Mouse (Mus musculus): Measurements from ENCODE around the gene Casp6. TPM values are rescaled to one million over a fixed set of nuclear protein-coding genes. Genes with fewer than 3 reads are reported as not detected.

The Casp6 gene
- polyA plus RNA-seq (2015; fragmentation: Nextera tagmentation; extraction: Ambion mirVana) = 132 and 135 TPM in 2 replicates

- ATAC-seq = peak; percentile 93
These were observed at the start of gene Casp6 for GRCm38 (mm10) chr3:129901271-129901809. Gene Casp6, plus strand, starts transcription at chr3:129901425.

GRCm38 (mm10) chr3:129862592-129862991 lies 38.6 kb upstream of the Casp6 start:
- TF ChIP-seq CTCF (IDR thresholded peaks at IDR 0.05; ENCODE audit: low read depth) = no peak
- no peak overlapping the region for H3K4me2 ChIP-seq (replicated peaks; ENCODE audit: low read depth)
- no peak overlapping the region for H3K4me3 ChIP-seq (ENCODE audit: low read depth, low read length)
- H3K4me1 ChIP-seq (replicated peaks; ENCODE audit: control insufficient read depth, insufficient read depth, low read length) = no peaks in the 10 kb centered on the region
- 0 out of 2 replicates have a peak, but pooled peaks cover 5% of the 10 kb centered on the region for H3K36me3 ChIP-seq (ENCODE audit: control insufficient read depth, insufficient read depth)
- ATAC-seq = no peak
- no peak overlapping the region for H3K9ac ChIP-seq (ENCODE audit: low read depth, low read length)
- 0 out of 2 replicates have a peak, but pooled peaks cover 3% of the 10 kb centered on the region for H3K9me3 ChIP-seq (ENCODE audit: control insufficient read depth)
- H3K27ac ChIP-seq (ENCODE audit: low read depth, low read length) = no peak overlapping the region
- 69% methylated on average over 2 of the region's 2 CpGs for WGBS
- H3K27me3 ChIP-seq (replicated peaks; ENCODE audit: control insufficient read depth, insufficient read depth, low read length) = no peaks in the 10 kb centered on the region

More at GRCm38 (mm10) chr3:129901271-129901809, at the start of gene Casp6:
- Histone ChIP-seq H3K4me1 (replicated peaks; ENCODE audit: control insufficient read depth, insufficient read depth, low read length) (peaks cover 10% of the 10 kb centered on the region), H3K9me3 (ENCODE audit: control insufficient read depth) (no peaks in the 10 kb centered on the region), H3K9ac (ENCODE audit: low read depth, low read length) (peak within 1 kb of the TSS; percentile 64), H3K27me3 (replicated peaks; ENCODE audit: control insufficient read depth, insufficient read depth, low read length) (no peaks in the 10 kb centered on the region), H3K4me3 (ENCODE audit: low read depth, low read length) (peak within 1 kb of the TSS; percentile 70), H3K4me2 (replicated peaks; ENCODE audit: low read depth) (peak within 1 kb of the TSS; percentile 81), H3K27ac (ENCODE audit: low read depth, low read length) (peak within 1 kb of the TSS; percentile 73), H3K36me3 (ENCODE audit: control insufficient read depth, insufficient read depth) (peaks cover 9% of the 10 kb centered on the region; the same call in 1 of the 2 replicates)
- 0 out of 2 replicates have a peak, but pooled peaks have one; percentile 15 for TF ChIP-seq CTCF (IDR thresholded peaks at IDR 0.05; ENCODE audit: low read depth)
- WGBS = under 1% methylated on average over 33 of the region's 34 CpGs

GRCm38 (mm10) chr3:129863698-129864097 lies 37.5 kb upstream of the Casp6 start:
- H3K4me2 ChIP-seq (replicated peaks; ENCODE audit: low read depth) = no peak overlapping the region
- WGBS = 54% methylated on average over 14 of the region's 14 CpGs
- no peaks in the 10 kb centered on the region for H3K4me1 ChIP-seq (replicated peaks; ENCODE audit: control insufficient read depth, insufficient read depth, low read length)
- 0 out of 2 replicates have a peak, but pooled peaks cover 3% of the 10 kb centered on the region for H3K9me3 ChIP-seq (ENCODE audit: control insufficient read depth)
- H3K36me3 ChIP-seq (ENCODE audit: control insufficient read depth, insufficient read depth) = 0 out of 2 replicates have a peak, but pooled peaks cover 5% of the 10 kb centered on the region
- H3K27ac ChIP-seq (ENCODE audit: low read depth, low read length) = no peak overlapping the region
- no peak overlapping the region for H3K9ac ChIP-seq (ENCODE audit: low read depth, low read length)
- H3K4me3 ChIP-seq (ENCODE audit: low read depth, low read length) = no peak overlapping the region
- no peaks in the 10 kb centered on the region for H3K27me3 ChIP-seq (replicated peaks; ENCODE audit: control insufficient read depth, insufficient read depth, low read length)
- peak; percentile 81 for TF ChIP-seq CTCF (IDR thresholded peaks at IDR 0.05; ENCODE audit: low read depth)
- ATAC-seq = no peak

GRCm38 (mm10) chr3:129877327-129877726 lies 23.9 kb upstream of the Casp6 start:
- H3K27me3 ChIP-seq (replicated peaks; ENCODE audit: control insufficient read depth, insufficient read depth, low read length) = no peaks in the 10 kb centered on the region
- no peak overlapping the region for H3K9ac ChIP-seq (ENCODE audit: low read depth, low read length)
- H3K36me3 ChIP-seq (ENCODE audit: control insufficient read depth, insufficient read depth) = no peaks in the 10 kb centered on the region
- H3K4me2 ChIP-seq (replicated peaks; ENCODE audit: low read depth) = no peak overlapping the region
- WGBS = 82% methylated on average over 10 of the region's 10 CpGs
- no peaks in the 10 kb centered on the region for H3K9me3 ChIP-seq (ENCODE audit: control insufficient read depth)
- no peaks in the 10 kb centered on the region for H3K4me1 ChIP-seq (replicated peaks; ENCODE audit: control insufficient read depth, insufficient read depth, low read length)
- no peak overlapping the region for H3K4me3 ChIP-seq (ENCODE audit: low read depth, low read length)
- no peak for ATAC-seq
- TF ChIP-seq CTCF (IDR thresholded peaks at IDR 0.05; ENCODE audit: low read depth) = no peak
- no peak overlapping the region for H3K27ac ChIP-seq (ENCODE audit: low read depth, low read length)

- TF ChIP-seq CTCF (IDR thresholded peaks at IDR 0.05; ENCODE audit: low read depth) = peak; percentile 39
- Histone ChIP-seq H3K9ac (ENCODE audit: low read depth, low read length) (peak within 1 kb of the TSS; percentile 69), H3K4me2 (replicated peaks; ENCODE audit: low read depth) (peak within 1 kb of the TSS; percentile 90), H3K4me3 (ENCODE audit: low read depth, low read length) (peak within 1 kb of the TSS; percentile 68), H3K27ac (ENCODE audit: low read depth, low read length) (0 out of 2 replicates have a peak within 1 kb of the TSS, but pooled peaks have one; percentile 35), H3K36me3 (ENCODE audit: control insufficient read depth, insufficient read depth) (no peaks in the 10 kb centered on the region), H3K9me3 (ENCODE audit: control insufficient read depth) (no peaks in the 10 kb centered on the region), H3K4me1 (replicated peaks; ENCODE audit: control insufficient read depth, insufficient read depth, low read length) (no peaks in the 10 kb centered on the region), H3K27me3 (replicated peaks; ENCODE audit: control insufficient read depth, insufficient read depth, low read length) (no peaks in the 10 kb centered on the region)
- under 1% methylated on average over 46 of the region's 66 CpGs for WGBS
- ATAC-seq = peak; percentile 82
These were observed 22.7 kb upstream of the Casp6 start, which contains the start of gene Pla2g12a for GRCm38 (mm10) chr3:129878405-129879021. Gene Pla2g12a, plus strand, starts transcription at chr3:129878606.

GRCm38 (mm10) chr3:129879131-129879757 lies 22.0 kb upstream of the Casp6 start:
- peak overlapping the region; percentile 69; the same call in 1 of the 2 replicates for H3K9ac ChIP-seq (ENCODE audit: low read depth, low read length)

More at GRCm38 (mm10) chr3:129879131-129879757, 22.0 kb upstream of the Casp6 start:
- peak; percentile 79 for ATAC-seq
- peak overlapping the region; percentile 90 for H3K4me2 ChIP-seq (replicated peaks; ENCODE audit: low read depth)
- H3K9me3 ChIP-seq (ENCODE audit: control insufficient read depth) = no peaks in the 10 kb centered on the region
- peak overlapping the region; percentile 68 for H3K4me3 ChIP-seq (ENCODE audit: low read depth, low read length)
- no peaks in the 10 kb centered on the region for H3K36me3 ChIP-seq (ENCODE audit: control insufficient read depth, insufficient read depth)
- TF ChIP-seq CTCF (IDR thresholded peaks at IDR 0.05; ENCODE audit: low read depth) = no peak
- no peaks in the 10 kb centered on the region for H3K4me1 ChIP-seq (replicated peaks; ENCODE audit: control insufficient read depth, insufficient read depth, low read length)
- H3K27ac ChIP-seq (ENCODE audit: low read depth, low read length) = 0 out of 2 replicates have a peak overlapping the region, but pooled peaks have one; percentile 35
- H3K27me3 ChIP-seq (replicated peaks; ENCODE audit: control insufficient read depth, insufficient read depth, low read length) = no peaks in the 10 kb centered on the region
- 2% methylated on average over 25 of the region's 25 CpGs for WGBS

Measured in intestine, postnatal 0 days (tissue).